Mouse (Mus musculus) left cerebral cortex, postnatal 25 days (tissue): ENCODE data around the gene D7Ertd443e. TPM values are rescaled to one million over a fixed set of nuclear protein-coding genes. Genes with fewer than 3 reads are reported as not detected.

ENCODE experiments used
- DNase-seq, 2 experiments: peaks; one replicate each; pipeline ENCODE4 v3.0.0; 2022; ENCODE audit warnings: low spot score in 2 of 2, mixed read lengths in 1 of 2
- intact Hi-C: fragments of 180-260 bp; cut with DNase I; formaldehyde crosslinking; loops from one replicate; pipeline ENCODE4 v1.15.1; 2025
- total RNA-seq, 2 experiments: library from RNA; stranded (reverse); gene quantifications; 2 replicates each; pipeline ENCODE4 v1.2.3; 2021

D7Ertd443e gene
- total RNA-seq = 1 to 10 TPM; 2.0 to 2.8 TPM

GRCm38 (mm10) chr7:134385561-134385960, at the start of gene D7Ertd443e:
Gene D7Ertd443e, minus strand, starts transcription at chr7:134385661.
- intact Hi-C loops = no loop called here
- DNase-seq = no peak

- intact Hi-C loops = no loop called here
These were observed 46.2 kb upstream of the D7Ertd443e start for GRCm38 (mm10) chr7:134431681-134432080.

GRCm38 (mm10) chr7:134428676-134429075, 43.2 kb upstream of the D7Ertd443e start:
- no peak for DNase-seq
- intact Hi-C loops = no loop called here

More at GRCm38 (mm10) chr7:134431681-134432080, 46.2 kb upstream of the D7Ertd443e start:
- no peak for DNase-seq

- intact Hi-C loops = no loop called here
- DNase-seq = no peak
These were observed 29.6 kb upstream of the D7Ertd443e start for GRCm38 (mm10) chr7:134415014-134415413.

GRCm38 (mm10) chr7:134414005-134414690, 28.7 kb upstream of the D7Ertd443e start:
- DNase-seq = no peak
- intact Hi-C loops = no loop called here

GRCm38 (mm10) chr7:134408641-134409040, 23.2 kb upstream of the D7Ertd443e start:
- no peak for DNase-seq
- intact Hi-C loops = no loop called here

- no peak for DNase-seq
- intact Hi-C loops = no loop called here
These were observed 15.3 kb upstream of the D7Ertd443e start for GRCm38 (mm10) chr7:134400746-134401145.

GRCm38 (mm10) chr7:134396769-134397168, 11.3 kb upstream of the D7Ertd443e start:
- DNase-seq = no peak
- intact Hi-C loops = no loop called here

GRCm38 (mm10) chr7:134382791-134383190, 2.7 kb downstream of the D7Ertd443e start:
- peak in 1 of 2 experiments; percentile 62 for DNase-seq
- intact Hi-C loops = no loop called here

- intact Hi-C loops = no loop called here
- peak; percentile 69 to 94 for DNase-seq
These were observed 4.0 kb downstream of the D7Ertd443e start for GRCm38 (mm10) chr7:134381407-134381861.

- intact Hi-C loops = loop anchor here (10.0 kb wide), 1 partner anchor 187 kb away; no protein-coding TSS in a partner anchor
- DNase-seq = peak; percentile 34 to 52
These were observed 7.2 kb downstream of the D7Ertd443e start for GRCm38 (mm10) chr7:134378273-134378672.

GRCm38 (mm10) chr7:134376786-134377185, 8.7 kb downstream of the D7Ertd443e start:
- intact Hi-C loops = loop anchor here (10.0 kb wide), 1 partner anchor 188 kb away; no protein-coding TSS in a partner anchor
- DNase-seq = no peak

- DNase-seq = no peak
- intact Hi-C loops = loop anchor here (10.0 kb wide), 1 partner anchor 193 kb away; no protein-coding TSS in a partner anchor
These were observed 13.2 kb downstream of the D7Ertd443e start for GRCm38 (mm10) chr7:134372276-134372675.

- intact Hi-C loops = no loop called here
- no peak for DNase-seq
These were observed 16.2 kb downstream of the D7Ertd443e start for GRCm38 (mm10) chr7:134369241-134369640.

GRCm38 (mm10) chr7:134362257-134362870, 23.1 kb downstream of the D7Ertd443e start:
- intact Hi-C loops = no loop called here
- DNase-seq = no peak

GRCm38 (mm10) chr7:134348825-134349224, 36.6 kb downstream of the D7Ertd443e start:
- intact Hi-C loops = loop anchor here (1.0 to 5.0 kb wide), 4 partner anchors 86 to 542 kb away; no protein-coding TSS in a partner anchor
- DNase-seq = peak; percentile 71 to 77

GRCm38 (mm10) chr7:134342202-134342601, 43.3 kb downstream of the D7Ertd443e start:
- DNase-seq = no peak
- intact Hi-C loops = no loop called here

- intact Hi-C loops = no loop called here
- no peak for DNase-seq
These were observed 49.5 kb downstream of the D7Ertd443e start for GRCm38 (mm10) chr7:134335951-134336350.

GRCm38 (mm10) chr7:134320979-134321378, 64.5 kb downstream of the D7Ertd443e start:
- peak in 1 of 2 experiments; percentile 39 for DNase-seq

GRCm38 (mm10) chr7:134302084-134302483, 83.4 kb downstream of the D7Ertd443e start:
- no peak for DNase-seq
- intact Hi-C loops = no loop called here

More at GRCm38 (mm10) chr7:134320979-134321378, 64.5 kb downstream of the D7Ertd443e start:
- intact Hi-C loops = no loop called here

GRCm38 (mm10) chr7:134301285-134301684, 84.2 kb downstream of the D7Ertd443e start:
- intact Hi-C loops = no loop called here
- no peak for DNase-seq
